9 mouse cellular contexts compared by ENCODE assay signal in the genomic region with DNA sequence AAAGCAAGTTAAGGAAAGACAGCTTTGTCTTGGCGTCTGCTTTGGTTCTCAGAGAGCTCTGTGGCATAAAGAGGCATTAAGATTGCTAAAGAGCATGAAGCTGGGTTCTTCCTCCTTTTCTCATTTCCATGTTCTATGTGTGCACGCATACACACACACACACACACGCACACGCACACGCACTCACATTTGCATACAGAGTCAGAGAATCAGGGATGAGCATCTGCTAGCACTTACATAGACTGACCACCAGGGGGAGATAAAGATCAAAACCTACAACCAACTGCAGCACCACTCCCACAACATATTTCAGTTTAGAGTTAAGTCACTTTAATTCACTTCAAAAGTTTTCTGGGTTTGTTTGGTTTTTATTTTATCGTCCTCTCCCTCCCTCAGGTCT. TPM values are rescaled to one million over a fixed set of nuclear protein-coding genes. Genes with fewer than 3 reads are reported as not detected.
A peak's percentile ranks its signal among the peaks of the same experiment; 100 is the strongest.
DNase-seq lines count a peak whose midpoint lies in the region; ATAC-seq and TF ChIP-seq lines count a peak whose summit lies in the region.
"Had no signal": no experiment of that assay in that cellular context is flagged by ENCODE, and none has a peak within 500 bp of the region (broad histone marks: within the 10 kb centered on the region; RNA-seq: fewer than 3 reads in every experiment).

No protein-coding gene starts in this region.

- DNase-seq in spleen, adult 2 months (ENCODE audit: low read depth in 1 of 2, low spot score in 2 of 2), result peak; percentile 9 to 67
- DNase-seq in spleen, adult 12 weeks (ENCODE audit: low spot score), result no peak
- DNase-seq in brain, embryonic 14.5 days (ENCODE audit: low read depth), result peak; percentile 89
- DNase-seq in frontal cortex, postnatal 10 days (ENCODE audit: low spot score in 2 of 2), result peak; percentile 33 to 46
- DNase-seq in lung, postnatal 0 days (ENCODE audit: low spot score), result peak; percentile 86
- peak; percentile 32 for DNase-seq in retina, adult 2 months (ENCODE audit: low read depth, low spot score)
- DNase-seq in gastrocnemius, postnatal 10 days, result no peak

- TF ChIP-seq POLR2A in spleen, adult 2 months (IDR thresholded peaks at IDR 0.05; ENCODE audit: low read depth, low read length), result no peak
- TF ChIP-seq POLR2A in brain, embryonic 14.5 days (IDR thresholded peaks at IDR 0.05; ENCODE audit: borderline replicate concordance, extremely low read depth, insufficient read depth, insufficient read length, poor library complexity, severe bottlenecking), result no peak

- H3K9me3 ChIP-seq in kidney, embryonic 15.5 days (replicated peaks), result no peaks in the 10 kb centered on the region
- no peaks in the 10 kb centered on the region for H3K9me3 ChIP-seq in lung, postnatal 0 days (ENCODE audit: low read length)
- H3K9me3 ChIP-seq: stomach, embryonic 15.5 days had no signal

- H3K4me3 ChIP-seq in spleen, adult 2 months (ENCODE audit: extremely low read depth, insufficient read depth, insufficient read length), result no peak overlapping the region
- no peak overlapping the region for H3K4me3 ChIP-seq in kidney, embryonic 15.5 days (replicated peaks)
- H3K4me3 ChIP-seq in lung, postnatal 0 days (ENCODE audit: low read depth, low read length), result no peak overlapping the region
- H3K4me3 ChIP-seq: stomach, embryonic 15.5 days had no signal

- WGBS in spleen, adult 2 months, result 3% methylated on average over 6 of the region's 6 CpGs
- WGBS in kidney, embryonic 15.5 days, result 9% methylated on average over 6 of the region's 6 CpGs
- 7% methylated on average over 6 of the region's 6 CpGs for WGBS in lung, postnatal 0 days

- H3K4me2 ChIP-seq in kidney, embryonic 15.5 days, result peak overlapping the region; percentile 33
- H3K4me2 ChIP-seq in lung, postnatal 0 days (replicated peaks; ENCODE audit: low read depth, low read length), result no peak overlapping the region
- H3K4me2 ChIP-seq: stomach, embryonic 15.5 days had no signal

- H3K36me3 ChIP-seq in spleen, adult 2 months (ENCODE audit: control insufficient read depth, insufficient read depth, low read length), result no peaks in the 10 kb centered on the region
- H3K36me3 ChIP-seq in kidney, embryonic 15.5 days, result no peaks in the 10 kb centered on the region
- no peaks in the 10 kb centered on the region for H3K36me3 ChIP-seq in lung, postnatal 0 days (ENCODE audit: insufficient read depth, low read length)
- H3K36me3 ChIP-seq: stomach, embryonic 15.5 days had no signal

- H3K4me1 ChIP-seq in spleen, adult 2 months (ENCODE audit: control insufficient read depth, insufficient read depth, insufficient read length), result no peaks in the 10 kb centered on the region; the same call in 1 of the 2 replicates
- peaks cover 6% of the 10 kb centered on the region for H3K4me1 ChIP-seq in kidney, embryonic 15.5 days
- H3K4me1 ChIP-seq in lung, postnatal 0 days (ENCODE audit: insufficient read depth, low read depth, low read length), result no peaks in the 10 kb centered on the region
- H3K4me1 ChIP-seq: stomach, embryonic 15.5 days had no signal

- no peaks in the 10 kb centered on the region for H3K27me3 ChIP-seq in spleen, adult 2 months (ENCODE audit: control insufficient read depth, insufficient read depth, low read length)
- H3K27me3 ChIP-seq in kidney, embryonic 15.5 days, result 0 out of 2 replicates have a peak, but pooled peaks cover 7% of the 10 kb centered on the region
- no peaks in the 10 kb centered on the region for H3K27me3 ChIP-seq in lung, postnatal 0 days (replicated peaks; ENCODE audit: insufficient read depth, low read length)
- H3K27me3 ChIP-seq: stomach, embryonic 15.5 days had no signal

- ATAC-seq in kidney, embryonic 15.5 days (replicated peaks; ENCODE audit: low FRiP score), result no peak; the same call in 1 of the 2 replicates
- ATAC-seq in lung, postnatal 0 days, result peak; percentile 67

- H3K27ac ChIP-seq in spleen, adult 2 months (ENCODE audit: insufficient read depth, low read length), result no peak overlapping the region
- H3K27ac ChIP-seq in kidney, embryonic 15.5 days, result no peak overlapping the region
- H3K27ac ChIP-seq in lung, postnatal 0 days (ENCODE audit: low read length), result no peak overlapping the region
- H3K27ac ChIP-seq: stomach, embryonic 15.5 days had no signal

- H3K9ac ChIP-seq in kidney, embryonic 15.5 days, result no peak overlapping the region
- H3K9ac ChIP-seq in lung, postnatal 0 days (replicated peaks; ENCODE audit: low read depth), result no peak overlapping the region
- H3K9ac ChIP-seq: stomach, embryonic 15.5 days had no signal

- TF ChIP-seq EP300 in lung, postnatal 0 days (IDR thresholded peaks at IDR 0.05), result no peak

- peak; percentile 15; the same call in 1 of the 2 replicates for TF ChIP-seq CTCF in spleen, adult 2 months (IDR thresholded peaks at IDR 0.05; ENCODE audit: extremely low read depth, insufficient read depth, insufficient read length, insufficient replicate concordance)
- peak; percentile 70; the same call in 1 of the 2 replicates for TF ChIP-seq CTCF in brain, embryonic 14.5 days (IDR thresholded peaks at IDR 0.05; ENCODE audit: borderline replicate concordance, extremely low read depth, insufficient read depth, insufficient read length)
- TF ChIP-seq CTCF in lung, postnatal 0 days (IDR thresholded peaks at IDR 0.05), result peak; percentile 87

RNA-seq across cellular contexts. Expression of a gene that starts 3.6 kb away (rescaled TPM):
- polyA plus RNA-seq in spleen, adult 2 months (2012; rRNA removed), result not detected in 2 replicates
- polyA plus RNA-seq in brain, embryonic 14.5 days (2012; rRNA removed), result 0.09 TPM in 1 of 2 replicates, not detected in the other
- 0.06 and 0.13 TPM in 2 replicates for polyA plus RNA-seq in kidney, embryonic 15.5 days (2015; fragmentation: Nextera tagmentation; extraction: Ambion mirVana)
- not detected in 2 replicates for polyA plus RNA-seq in lung, postnatal 0 days (2015; fragmentation: Nextera tagmentation; extraction: Ambion mirVana)
- total RNA-seq in gastrocnemius, postnatal 10 days (2021), result not detected

RNA-seq across cellular contexts. Expression of a gene that starts 14.0 kb away (rescaled TPM):
- not detected in 2 replicates for polyA plus RNA-seq in spleen, adult 2 months (2012; rRNA removed)
- polyA plus RNA-seq in brain, embryonic 14.5 days (2012; rRNA removed), result not detected in 2 replicates
- polyA plus RNA-seq in kidney, embryonic 15.5 days (2015; fragmentation: Nextera tagmentation; extraction: Ambion mirVana), result not detected in 2 replicates
- not detected in 2 replicates for polyA plus RNA-seq in lung, postnatal 0 days (2015; fragmentation: Nextera tagmentation; extraction: Ambion mirVana)
- not detected for total RNA-seq in gastrocnemius, postnatal 10 days (2021)

RNA-seq across cellular contexts. Expression of a gene that starts 21.8 kb away (rescaled TPM):
- polyA plus RNA-seq in spleen, adult 2 months (2012; rRNA removed), result 83.1 and 107 TPM in 2 replicates
- polyA plus RNA-seq in brain, embryonic 14.5 days (2012; rRNA removed), result 201 and 217 TPM in 2 replicates
- 262 and 280 TPM in 2 replicates for polyA plus RNA-seq in kidney, embryonic 15.5 days (2015; fragmentation: Nextera tagmentation; extraction: Ambion mirVana)
- 105 and 107 TPM in 2 replicates for polyA plus RNA-seq in lung, postnatal 0 days (2015; fragmentation: Nextera tagmentation; extraction: Ambion mirVana)
- total RNA-seq in gastrocnemius, postnatal 10 days (2021), result 100 to 1,000 TPM; 112 to 113 TPM

RNA-seq across cellular contexts. Expression of a gene that starts 34.4 kb away (rescaled TPM):
- polyA plus RNA-seq in spleen, adult 2 months (2012; rRNA removed), result not detected in 2 replicates
- not detected in 2 replicates for polyA plus RNA-seq in brain, embryonic 14.5 days (2012; rRNA removed)
- polyA plus RNA-seq in kidney, embryonic 15.5 days (2015; fragmentation: Nextera tagmentation; extraction: Ambion mirVana), result not detected in 2 replicates
- polyA plus RNA-seq in lung, postnatal 0 days (2015; fragmentation: Nextera tagmentation; extraction: Ambion mirVana), result not detected in 2 replicates
- under 1 TPM; 0.45 to 0.47 TPM for total RNA-seq in gastrocnemius, postnatal 10 days (2021)
- polyA plus RNA-seq: stomach, embryonic 15.5 days had no signal

RNA-seq across cellular contexts. Expression of a gene that starts 35.1 kb away (rescaled TPM):
- polyA plus RNA-seq in spleen, adult 2 months (2012; rRNA removed), result not detected in 2 replicates
- polyA plus RNA-seq in brain, embryonic 14.5 days (2012; rRNA removed), result 0.08 and 0.33 TPM in 2 replicates
- polyA plus RNA-seq in kidney, embryonic 15.5 days (2015; fragmentation: Nextera tagmentation; extraction: Ambion mirVana), result 1.1 and 1.5 TPM in 2 replicates
- 0.14 and 0.70 TPM in 2 replicates for polyA plus RNA-seq in lung, postnatal 0 days (2015; fragmentation: Nextera tagmentation; extraction: Ambion mirVana)
- 10 to 100 TPM in 1 of 2 experiments, 1 to 10 TPM in 1; 8.2 to 10.3 TPM for total RNA-seq in gastrocnemius, postnatal 10 days (2021)

Comparison
In these comparisons a context has a peak if more than half of its experiments do, and no peak if none do; other contexts are left out.
1. DNase-seq: peak in spleen, adult 2 months (2 of 2), brain, embryonic 14.5 days (single experiment), frontal cortex, postnatal 10 days (2 of 2), lung, postnatal 0 days (single experiment) and retina, adult 2 months (single experiment); none in spleen, adult 12 weeks (single experiment) and gastrocnemius, postnatal 10 days (single experiment).
2. CTCF ChIP-seq: peak in every context shown above with its lines; median percentile 87 in lung, postnatal 0 days; 70 in brain, embryonic 14.5 days; 15 in spleen, adult 2 months.